9 mouse cellular contexts compared by ENCODE assay signal in genomic region chr1:170214383-170214756, GRCm38 (mm10). TPM values are rescaled to one million over a fixed set of nuclear protein-coding genes. Genes with fewer than 3 reads are reported as not detected.
DNase-seq lines count a peak whose midpoint lies in the region; ATAC-seq lines count a peak whose summit lies in the region.
"Had no signal": no experiment of that assay in that cellular context is flagged by ENCODE, and none has a peak within 500 bp of the region (broad histone marks: within the 10 kb centered on the region; RNA-seq: fewer than 3 reads in every experiment).

No protein-coding gene starts in this region.

- peak overlapping the region; percentile 73 for H3K4me2 ChIP-seq in embryonic facial prominence, embryonic 12.5 days (replicated peaks)
- peak overlapping the region; percentile 57 for H3K4me2 ChIP-seq in stomach, embryonic 14.5 days (replicated peaks; ENCODE audit: low read depth, low read length)

- peak; percentile 3 for DNase-seq in retina, postnatal 1 day
- no peak for DNase-seq in retina, embryonic 14.5 days (ENCODE audit: low spot score)
- no peak for DNase-seq in limb, embryonic 10.5 days (ENCODE audit: low spot score)
- no peak for DNase-seq in layer of hippocampus, adult 18-20 months (ENCODE audit: low spot score in 2 of 2)
- DNase-seq in adrenal gland, adult (ENCODE audit: inconsistent age in 2 of 2, low spot score in 1 of 2), result no peak

- H3K27me3 ChIP-seq in embryonic facial prominence, embryonic 12.5 days, result no peaks in the 10 kb centered on the region
- H3K27me3 ChIP-seq in limb, embryonic 10.5 days (ENCODE audit: low read depth, poor library complexity, severe bottlenecking), result no peaks in the 10 kb centered on the region
- no peaks in the 10 kb centered on the region for H3K27me3 ChIP-seq in stomach, embryonic 14.5 days (ENCODE audit: control insufficient read depth, insufficient read depth, low read length)

- 38% methylated on average over 7 of the region's 7 CpGs for WGBS in embryonic facial prominence, embryonic 12.5 days
- WGBS in limb, embryonic 10.5 days, result 47% methylated on average over 7 of the region's 7 CpGs
- 26% methylated on average over 7 of the region's 7 CpGs for WGBS in stomach, embryonic 14.5 days

- no peaks in the 10 kb centered on the region for H3K9me3 ChIP-seq in embryonic facial prominence, embryonic 12.5 days
- no peaks in the 10 kb centered on the region for H3K9me3 ChIP-seq in limb, embryonic 10.5 days (replicated peaks)
- H3K9me3 ChIP-seq in stomach, embryonic 14.5 days (ENCODE audit: control insufficient read depth, low read depth, low read length), result no peaks in the 10 kb centered on the region

- no peak for ATAC-seq in embryonic facial prominence, embryonic 12.5 days (ENCODE audit: insufficient number of reproducible peaks, insufficient read depth, low FRiP score, low TSS enrichment)
- no peak for ATAC-seq in stomach, embryonic 14.5 days (ENCODE audit: insufficient number of reproducible peaks, insufficient read depth, low FRiP score, low read depth)
- no peak for ATAC-seq in activated CD4-positive, CD25-positive, alpha-beta regulatory T cell, adult 4 months

- H3K4me3 ChIP-seq in embryonic facial prominence, embryonic 12.5 days, result peak overlapping the region; percentile 98
- peak overlapping the region; percentile 93 for H3K4me3 ChIP-seq in limb, embryonic 10.5 days
- peak overlapping the region; percentile 66 for H3K4me3 ChIP-seq in stomach, embryonic 14.5 days (ENCODE audit: low read depth, low read length)

- peak overlapping the region; percentile 98 for H3K9ac ChIP-seq in embryonic facial prominence, embryonic 12.5 days
- H3K9ac ChIP-seq in stomach, embryonic 14.5 days (replicated peaks; ENCODE audit: low read depth, low read length), result peak overlapping the region; percentile 71

- H3K36me3 ChIP-seq in embryonic facial prominence, embryonic 12.5 days, result peaks cover 22% of the 10 kb centered on the region; the same call in 1 of the 2 replicates
- H3K36me3 ChIP-seq in limb, embryonic 10.5 days, result peaks cover 34% of the 10 kb centered on the region
- H3K36me3 ChIP-seq in stomach, embryonic 14.5 days (ENCODE audit: control insufficient read depth, insufficient read depth, low read length), result peaks cover 13% of the 10 kb centered on the region

- peak overlapping the region; percentile 80; the same call in 1 of the 2 replicates for H3K27ac ChIP-seq in embryonic facial prominence, embryonic 12.5 days
- peak overlapping the region; percentile 94; the same call in 1 of the 2 replicates for H3K27ac ChIP-seq in limb, embryonic 10.5 days
- H3K27ac ChIP-seq in stomach, embryonic 14.5 days (ENCODE audit: low read length), result no peak overlapping the region

- peaks cover 8% of the 10 kb centered on the region; the same call in 1 of the 2 replicates for H3K4me1 ChIP-seq in embryonic facial prominence, embryonic 12.5 days
- peaks cover 8% of the 10 kb centered on the region; the same call in 1 of the 2 replicates for H3K4me1 ChIP-seq in limb, embryonic 10.5 days
- no peaks in the 10 kb centered on the region for H3K4me1 ChIP-seq in stomach, embryonic 14.5 days (ENCODE audit: control insufficient read depth, insufficient read depth, low read length)

RNA-seq across cellular contexts. Expression of gene Uhmk1, which starts 0.8 kb away (rescaled TPM):
- 8.8 and 9.7 TPM in 2 replicates for polyA plus RNA-seq in embryonic facial prominence, embryonic 12.5 days (2016; fragmentation: Nextera tagmentation; extraction: Ambion mirVana)
- 8.9 and 9.5 TPM in 2 replicates for polyA plus RNA-seq in limb, embryonic 10.5 days (2016; fragmentation: Nextera tagmentation; extraction: Ambion mirVana)
- 10.0 and 12.2 TPM in 2 replicates for polyA plus RNA-seq in stomach, embryonic 14.5 days (2014; fragmentation: Nextera tagmentation; extraction: Ambion mirVana)
- total RNA-seq in layer of hippocampus, adult 18-20 months (2021), result 100 to 1,000 TPM; 147 to 148 TPM
- 10 to 100 TPM; 13.8 to 13.9 TPM for polyA plus RNA-seq in activated CD4-positive, CD25-positive, alpha-beta regulatory T cell, adult 4 months (2017; shearing (Covaris generic))

RNA-seq across cellular contexts. Expression of gene Sh2d1b2, which starts 18.2 kb away (rescaled TPM):
- not detected in 2 replicates for polyA plus RNA-seq in embryonic facial prominence, embryonic 12.5 days (2016; fragmentation: Nextera tagmentation; extraction: Ambion mirVana)
- 0.11 TPM in 1 of 2 replicates, not detected in the other for polyA plus RNA-seq in limb, embryonic 10.5 days (2016; fragmentation: Nextera tagmentation; extraction: Ambion mirVana)
- polyA plus RNA-seq in stomach, embryonic 14.5 days (2014; fragmentation: Nextera tagmentation; extraction: Ambion mirVana), result 0.10 TPM in 1 of 2 replicates, not detected in the other
- not detected for total RNA-seq in layer of hippocampus, adult 18-20 months (2021)
- not detected for polyA plus RNA-seq in activated CD4-positive, CD25-positive, alpha-beta regulatory T cell, adult 4 months (2017; shearing (Covaris generic))
- total RNA-seq: gastrocnemius, adult 8-10 months had no signal

RNA-seq across cellular contexts. Expression of gene Uap1, which starts 39.6 kb away (rescaled TPM):
- polyA plus RNA-seq in embryonic facial prominence, embryonic 12.5 days (2016; fragmentation: Nextera tagmentation; extraction: Ambion mirVana), result 65.2 and 70.4 TPM in 2 replicates
- polyA plus RNA-seq in limb, embryonic 10.5 days (2016; fragmentation: Nextera tagmentation; extraction: Ambion mirVana), result 54.0 and 57.7 TPM in 2 replicates
- polyA plus RNA-seq in stomach, embryonic 14.5 days (2014; fragmentation: Nextera tagmentation; extraction: Ambion mirVana), result 48.1 and 53.4 TPM in 2 replicates
- total RNA-seq in layer of hippocampus, adult 18-20 months (2021), result 10 to 100 TPM; 52.2 to 55.7 TPM
- 10 to 100 TPM; 17.0 to 17.3 TPM for polyA plus RNA-seq in activated CD4-positive, CD25-positive, alpha-beta regulatory T cell, adult 4 months (2017; shearing (Covaris generic))
